Mouse (Mus musculus): ENCODE results near the gene Atcay. TPM values are rescaled to one million over a fixed set of nuclear protein-coding genes. Genes with fewer than 3 reads are reported as not detected.

The Atcay gene
- polyA plus RNA-seq, 1 experiment = 0.26 TPM

GRCm38 (mm10) chr10:81168521-81169244, 62.0 kb downstream of the Atcay start:
- TF ChIP-seq CTCF (IDR thresholded peaks at IDR 0.05; ENCODE audit: control insufficient read depth, insufficient read depth, insufficient replicate concordance, low read depth, low read length) (no peak), POLR2A (IDR thresholded peaks at IDR 0.05; ENCODE audit: control insufficient read depth, low read depth, low read length) (0 out of 2 replicates have a peak, but pooled peaks have one; percentile 25)
- Histone ChIP-seq H3K4me3 (ENCODE audit: control insufficient read depth, low read depth, low read length) (peak overlapping the region; percentile 85), H3K4me1 (ENCODE audit: control insufficient read depth, insufficient read depth, low read length) (peaks cover 20% of the 10 kb centered on the region), H3K27me3 (ENCODE audit: control insufficient read depth, insufficient read depth, low read length) (no peaks in the 10 kb centered on the region), H3K27ac (ENCODE audit: control insufficient read depth, insufficient read depth, low read depth, low read length) (peak overlapping the region; percentile 59), H3K36me3 (ENCODE audit: control insufficient read depth, insufficient read depth, low read length) (no peaks in the 10 kb centered on the region; the same call in 1 of the 2 replicates)

- Histone ChIP-seq H3K27me3 (ENCODE audit: control insufficient read depth, insufficient read depth, low read length) (no peaks in the 10 kb centered on the region), H3K27ac (ENCODE audit: control insufficient read depth, insufficient read depth, low read depth, low read length) (peak overlapping the region; percentile 59), H3K4me3 (ENCODE audit: control insufficient read depth, low read depth, low read length) (peak overlapping the region; percentile 85), H3K4me1 (ENCODE audit: control insufficient read depth, insufficient read depth, low read length) (peaks cover 16% of the 10 kb centered on the region), H3K36me3 (ENCODE audit: control insufficient read depth, insufficient read depth, low read length) (no peaks in the 10 kb centered on the region; the same call in 1 of the 2 replicates)
- TF ChIP-seq POLR2A (IDR thresholded peaks at IDR 0.05; ENCODE audit: control insufficient read depth, low read depth, low read length) = no peak
- no peak for TF ChIP-seq CTCF (IDR thresholded peaks at IDR 0.05; ENCODE audit: control insufficient read depth, insufficient read depth, insufficient replicate concordance, low read depth, low read length)
Observed at GRCm38 (mm10) chr10:81168087-81168431, 62.6 kb downstream of the Atcay start.

GRCm38 (mm10) chr10:81167200-81168086, 63.2 kb downstream of the Atcay start, which contains the start of gene Pias4:
Pias4 (minus strand) TSS chr10:81167923.
- Histone ChIP-seq H3K4me1 (ENCODE audit: control insufficient read depth, insufficient read depth, low read length) (peaks cover 12% of the 10 kb centered on the region), H3K4me3 (ENCODE audit: control insufficient read depth, low read depth, low read length) (peak within 1 kb of the TSS; percentile 85)
- TF ChIP-seq CTCF (IDR thresholded peaks at IDR 0.05; ENCODE audit: control insufficient read depth, insufficient read depth, insufficient replicate concordance, low read depth, low read length) (no peak), POLR2A (IDR thresholded peaks at IDR 0.05; ENCODE audit: control insufficient read depth, low read depth, low read length) (peak; percentile 89)

GRCm38 (mm10) chr10:81165118-81165517, 65.5 kb downstream of the Atcay start:
- Histone ChIP-seq H3K27me3 (ENCODE audit: control insufficient read depth, insufficient read depth, low read length) (no peaks in the 10 kb centered on the region), H3K4me1 (ENCODE audit: control insufficient read depth, insufficient read depth, low read length) (peaks cover 12% of the 10 kb centered on the region), H3K36me3 (ENCODE audit: control insufficient read depth, insufficient read depth, low read length) (no peaks in the 10 kb centered on the region; the same call in none of the 2 replicates), H3K27ac (ENCODE audit: control insufficient read depth, insufficient read depth, low read depth, low read length) (no peak overlapping the region), H3K4me3 (ENCODE audit: control insufficient read depth, low read depth, low read length) (no peak overlapping the region)
- TF ChIP-seq CTCF (IDR thresholded peaks at IDR 0.05; ENCODE audit: control insufficient read depth, insufficient read depth, insufficient replicate concordance, low read depth, low read length) = no peak
- TF ChIP-seq POLR2A (IDR thresholded peaks at IDR 0.05; ENCODE audit: control insufficient read depth, low read depth, low read length) = no peak

More at GRCm38 (mm10) chr10:81167200-81168086, 63.2 kb downstream of the Atcay start, which contains the start of gene Pias4:
- Histone ChIP-seq H3K27ac (ENCODE audit: control insufficient read depth, insufficient read depth, low read depth, low read length) (peak within 1 kb of the TSS; percentile 59), H3K36me3 (ENCODE audit: control insufficient read depth, insufficient read depth, low read length) (no peaks in the 10 kb centered on the region; the same call in none of the 2 replicates), H3K27me3 (ENCODE audit: control insufficient read depth, insufficient read depth, low read length) (no peaks in the 10 kb centered on the region)

- no peaks in the 10 kb centered on the region for H3K27me3 ChIP-seq (ENCODE audit: control insufficient read depth, insufficient read depth, low read length)
- peaks cover 5% of the 10 kb centered on the region for H3K4me1 ChIP-seq (ENCODE audit: control insufficient read depth, insufficient read depth, low read length)
- TF ChIP-seq POLR2A (IDR thresholded peaks at IDR 0.05; ENCODE audit: control insufficient read depth, low read depth, low read length) = no peak
- no peak for TF ChIP-seq CTCF (IDR thresholded peaks at IDR 0.05; ENCODE audit: control insufficient read depth, insufficient read depth, insufficient replicate concordance, low read depth, low read length)
- H3K27ac ChIP-seq (ENCODE audit: control insufficient read depth, insufficient read depth, low read depth, low read length) = no peak overlapping the region
- H3K36me3 ChIP-seq (ENCODE audit: control insufficient read depth, insufficient read depth, low read length) = no peaks in the 10 kb centered on the region; the same call in none of the 2 replicates
- no peak overlapping the region for H3K4me3 ChIP-seq (ENCODE audit: control insufficient read depth, low read depth, low read length)
Observed at GRCm38 (mm10) chr10:81162318-81162652, 68.3 kb downstream of the Atcay start.

GRCm38 (mm10) chr10:81161602-81162317, 68.9 kb downstream of the Atcay start:
- H3K36me3 ChIP-seq (ENCODE audit: control insufficient read depth, insufficient read depth, low read length) = no peaks in the 10 kb centered on the region; the same call in none of the 2 replicates
- H3K27me3 ChIP-seq (ENCODE audit: control insufficient read depth, insufficient read depth, low read length) = no peaks in the 10 kb centered on the region
- TF ChIP-seq POLR2A (IDR thresholded peaks at IDR 0.05; ENCODE audit: control insufficient read depth, low read depth, low read length) (no peak), CTCF (IDR thresholded peaks at IDR 0.05; ENCODE audit: control insufficient read depth, insufficient read depth, insufficient replicate concordance, low read depth, low read length) (no peak)
- no peak overlapping the region for H3K4me3 ChIP-seq (ENCODE audit: control insufficient read depth, low read depth, low read length)
- H3K27ac ChIP-seq (ENCODE audit: control insufficient read depth, insufficient read depth, low read depth, low read length) = no peak overlapping the region
- H3K4me1 ChIP-seq (ENCODE audit: control insufficient read depth, insufficient read depth, low read length) = peaks cover under 1% of the 10 kb centered on the region

Measured in testis, adult 2 months (tissue).